15 mouse cellular contexts compared by ENCODE assay signal in the genomic region with DNA sequence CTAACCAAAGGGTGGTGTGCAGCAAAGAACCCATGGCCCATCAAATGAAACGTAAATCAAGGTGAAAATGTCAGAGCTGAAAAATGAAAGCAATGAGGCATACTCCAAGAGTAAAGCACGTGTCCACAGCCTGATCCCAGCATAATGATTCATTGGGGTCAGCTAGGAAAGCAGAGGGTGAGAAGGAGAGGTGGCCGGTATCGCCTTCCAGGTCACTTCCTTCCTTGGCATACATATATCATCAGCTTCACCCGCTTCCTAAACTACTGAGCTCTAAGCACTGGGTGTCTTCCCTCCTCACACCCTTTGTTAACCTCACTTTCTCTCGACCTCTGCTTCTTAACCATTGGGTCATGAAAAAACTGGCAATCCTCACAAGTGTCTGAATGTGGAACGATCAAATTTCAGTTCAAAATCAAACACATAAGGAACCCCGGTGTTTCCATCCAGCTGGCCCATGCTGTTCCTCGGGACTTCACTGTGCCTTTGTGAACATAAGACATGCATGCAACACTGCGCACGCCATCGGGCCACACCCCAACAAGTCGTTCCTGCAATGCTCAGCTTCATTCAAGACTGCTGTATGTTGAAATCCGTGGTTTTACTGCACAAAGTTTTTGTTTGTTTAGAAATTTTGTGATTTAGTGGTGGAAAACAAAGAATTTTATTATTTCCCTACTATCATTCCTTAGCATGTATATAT.
"Had no signal": no experiment of that assay in that cellular context is flagged by ENCODE, and none has a peak within 500 bp of the region (broad histone marks: within the 10 kb centered on the region; RNA-seq: fewer than 3 reads in every experiment).

No protein-coding gene starts in this region.

- DNase-seq: lung, embryonic 14.5 days; lung, postnatal 10 days; lung, postnatal 4 days; midbrain, embryonic 14.5 days; right cerebral cortex, postnatal 4 days; spleen, adult 18-20 months; thymus, adult 18-20 months; thymus, postnatal 14 days had no signal

- ATAC-seq: intestine, embryonic 15.5 days; liver, embryonic 12.5 days had no signal

- H3K27ac ChIP-seq: intestine, embryonic 15.5 days; left cerebral cortex, adult 2 months; limb, embryonic 15.5 days; liver, embryonic 12.5 days; neural tube, embryonic 15.5 days had no signal

- H3K27me3 ChIP-seq: intestine, embryonic 15.5 days; limb, embryonic 15.5 days; liver, embryonic 12.5 days; megakaryocyte, embryonic 14.5 days; neural tube, embryonic 15.5 days had no signal

- H3K9me3 ChIP-seq: intestine, embryonic 15.5 days; limb, embryonic 15.5 days; liver, embryonic 12.5 days; megakaryocyte, embryonic 14.5 days; neural tube, embryonic 15.5 days had no signal

- H3K36me3 ChIP-seq: intestine, embryonic 15.5 days; limb, embryonic 15.5 days; liver, embryonic 12.5 days; neural tube, embryonic 15.5 days had no signal

- H3K9ac ChIP-seq: intestine, embryonic 15.5 days; limb, embryonic 15.5 days; liver, embryonic 12.5 days; lung, embryonic 14.5 days; neural tube, embryonic 15.5 days had no signal

- H3K4me2 ChIP-seq: intestine, embryonic 15.5 days; limb, embryonic 15.5 days; liver, embryonic 12.5 days; lung, embryonic 14.5 days; neural tube, embryonic 15.5 days had no signal

- H3K4me3 ChIP-seq: intestine, embryonic 15.5 days; left cerebral cortex, adult 2 months; limb, embryonic 15.5 days; liver, embryonic 12.5 days; megakaryocyte, embryonic 14.5 days; myocyte; neural tube, embryonic 15.5 days had no signal
